Mouse (Mus musculus): ENCODE data around the gene Plekhh3.
"Not testable (repeated sequence)": the region's sequence is repeated elsewhere in the genome, so short reads cannot be mapped to it uniquely, and the experiment has no call there.

The Plekhh3 gene

DNA sequence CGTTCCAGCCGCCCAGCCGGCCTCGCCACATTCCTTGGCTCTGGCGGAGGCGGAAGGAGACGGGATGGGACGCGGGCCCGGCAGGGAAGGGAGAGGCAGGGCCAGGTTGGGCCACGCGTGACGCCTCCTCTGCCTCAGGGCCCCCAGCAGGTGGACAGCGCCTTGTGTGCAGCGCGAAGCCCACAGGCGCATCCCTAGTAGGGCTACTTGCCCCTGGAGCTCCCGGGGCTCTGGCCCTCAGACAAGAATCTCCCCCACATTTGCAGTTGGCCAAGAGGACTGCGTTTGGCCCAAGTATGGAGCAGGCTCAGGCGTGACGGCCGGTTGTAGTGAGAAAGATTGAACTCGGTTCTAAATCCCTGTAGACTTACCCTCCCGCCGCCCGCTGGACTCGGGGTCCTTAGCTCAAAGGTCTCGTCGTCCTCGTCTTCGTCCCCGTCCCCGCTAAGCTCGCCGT, 769 bp downstream of the Plekhh3 start, which contains the start of gene Cntnap1:
Gene Cntnap1, plus strand, starts transcription at position 170 of the 457 bp plus-strand sequence.
- peak; percentile 63 to 76 for DNase-seq

DNA sequence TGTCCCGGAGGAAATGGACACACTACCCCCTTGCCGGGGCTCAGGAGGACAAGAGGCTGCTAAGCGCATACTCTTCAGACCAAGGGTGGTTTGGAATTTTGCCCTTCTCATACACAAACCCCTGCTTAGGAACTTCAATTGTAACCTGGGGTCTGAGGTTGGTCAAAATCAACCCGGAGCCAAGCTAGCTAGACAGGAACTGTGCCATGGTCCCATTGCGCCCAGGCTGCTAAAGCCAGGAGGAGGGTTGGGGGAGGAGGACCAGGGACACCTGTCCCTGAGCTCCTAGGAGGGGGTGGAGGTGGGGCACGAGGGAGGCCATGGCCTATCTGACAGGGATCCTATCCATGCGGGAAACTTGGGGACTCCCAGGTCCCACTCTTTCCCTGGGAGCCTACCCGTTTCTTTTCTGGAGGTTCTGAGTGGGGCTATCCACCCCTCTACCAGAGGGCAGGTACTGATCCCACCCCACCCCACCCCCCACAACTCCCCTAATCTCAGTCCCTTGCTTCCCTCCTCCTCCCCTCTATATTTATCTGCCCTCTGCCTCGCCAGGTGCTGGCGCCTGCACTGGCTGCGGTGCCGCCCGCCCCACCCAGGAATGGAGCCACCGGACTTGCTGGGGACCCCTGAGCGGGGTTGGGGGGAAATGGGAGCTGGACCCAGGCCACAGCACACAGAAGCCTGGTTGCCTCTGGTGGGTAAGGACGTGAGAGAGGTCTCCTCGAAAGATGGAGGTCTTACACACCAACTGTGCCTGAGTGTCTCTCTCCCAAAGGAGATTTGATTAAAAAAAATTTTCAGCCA, 1.6 kb downstream of the Plekhh3 start:
- DNase-seq: no peak

DNA sequence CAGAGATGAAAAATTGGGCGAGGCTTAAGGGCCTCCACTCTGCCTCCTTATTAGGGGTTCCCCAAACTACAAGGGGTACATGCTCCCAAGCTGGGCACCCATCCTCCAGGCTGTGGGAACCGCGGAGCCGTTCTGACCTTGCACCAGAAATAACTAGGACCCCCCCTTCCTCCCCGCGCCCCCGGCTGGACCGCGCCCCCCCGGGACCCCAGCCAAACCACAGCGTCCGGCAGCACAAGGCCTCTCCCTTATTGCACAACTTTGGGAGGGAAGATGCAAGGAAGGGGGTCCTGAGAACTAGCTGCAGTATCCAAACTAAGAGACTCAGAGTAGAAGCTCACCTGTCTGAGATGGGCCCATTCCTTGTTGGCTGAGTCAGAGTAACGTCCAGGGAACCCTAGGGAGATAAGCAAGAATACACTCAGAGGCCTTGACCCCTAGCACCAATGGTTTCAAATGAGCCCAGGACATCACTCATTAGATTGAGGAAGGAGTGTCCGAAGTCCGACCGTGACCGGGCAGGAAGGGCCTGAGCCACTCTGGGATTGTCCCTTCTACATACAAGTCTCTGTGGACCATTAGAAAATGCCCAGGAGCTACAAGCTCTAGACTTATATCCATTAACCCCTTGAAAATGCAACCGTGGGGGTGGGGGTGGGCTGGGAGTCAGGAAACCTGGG, 2.7 kb downstream of the Plekhh3 start:
- DNase-seq: peak; percentile 60 to 77

GRCm38 (mm10) chr11:101167963-101168300, 3.2 kb downstream of the Plekhh3 start:
- no peak for DNase-seq

GRCm38 (mm10) chr11:101167211-101167962, 3.8 kb downstream of the Plekhh3 start:
- no peak for DNase-seq

- no peak for DNase-seq
These were observed 4.8 kb downstream of the Plekhh3 start for GRCm38 (mm10) chr11:101166357-101166756.

GRCm38 (mm10) chr11:101164677-101165580, 6.2 kb downstream of the Plekhh3 start:
- no peak for DNase-seq

GRCm38 (mm10) chr11:101164351-101164665, 6.8 kb downstream of the Plekhh3 start:
- no peak for DNase-seq

DNA sequence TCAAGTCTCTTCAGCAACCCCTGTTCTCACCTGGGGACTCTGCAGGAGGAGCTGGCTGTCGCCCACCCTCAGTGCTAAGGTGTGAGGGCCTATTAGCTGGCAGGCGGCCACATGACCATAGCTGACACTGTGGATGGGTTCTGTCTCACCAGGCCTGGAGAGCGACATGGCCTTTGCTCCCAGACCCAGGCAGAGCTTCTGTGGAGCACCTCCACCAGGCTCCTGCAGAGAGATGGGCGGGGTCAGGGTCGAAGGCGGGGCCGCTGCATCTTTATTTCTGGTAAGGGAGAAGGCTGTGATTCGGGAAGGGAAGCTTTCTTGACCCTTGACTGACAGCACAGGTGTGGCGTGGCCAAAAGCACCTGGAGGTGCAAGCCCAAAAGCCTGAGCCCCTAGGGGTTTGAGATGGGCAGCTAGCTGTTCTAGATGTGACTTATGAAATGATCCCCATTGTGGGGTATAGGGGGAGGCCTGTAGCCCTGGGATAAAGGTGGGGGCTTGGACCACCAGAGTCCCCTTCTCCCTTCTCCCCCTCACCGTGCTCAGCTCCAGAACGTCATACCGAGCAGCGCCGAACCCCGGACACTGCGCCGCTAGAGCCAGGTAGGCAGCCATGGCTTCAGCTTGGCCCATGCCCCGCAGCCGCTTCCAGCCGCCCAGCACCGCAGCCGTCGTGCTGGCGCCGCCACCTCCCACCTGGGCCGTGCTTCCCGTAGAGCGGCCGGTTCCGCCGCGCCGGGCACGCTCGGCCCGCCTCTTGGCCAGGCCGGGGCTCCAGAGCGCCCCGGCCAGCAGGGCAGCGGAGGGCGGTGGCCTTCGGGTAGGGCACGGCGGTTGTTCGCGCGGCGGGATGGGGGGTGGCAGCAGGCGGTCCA, 7.4 kb downstream of the Plekhh3 start:
- DNase-seq: peak; percentile 70 to 82

DNA sequence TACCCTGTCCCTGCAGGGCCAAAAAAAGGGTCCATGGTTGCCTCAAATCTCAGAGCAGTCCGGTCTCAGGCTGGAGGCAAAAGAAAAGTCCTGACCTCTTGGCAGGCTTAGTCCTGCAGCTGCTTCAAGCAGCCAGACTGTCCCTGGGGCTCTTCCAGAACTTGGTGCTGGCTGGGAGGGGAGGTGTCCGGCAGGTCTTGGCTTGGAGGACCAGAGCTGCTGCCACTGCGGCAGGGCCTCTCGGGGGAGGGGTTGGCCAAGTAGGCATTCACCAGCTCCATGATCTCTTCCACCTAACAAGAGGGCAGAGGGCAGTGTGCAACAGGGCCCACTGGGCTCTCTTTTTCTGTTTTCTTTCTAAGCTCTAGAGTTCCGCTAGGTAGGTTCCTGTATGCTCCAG, 8.4 kb downstream of the Plekhh3 start:
- peak; percentile 76 to 82 for DNase-seq

GRCm38 (mm10) chr11:101162301-101162700, 8.8 kb downstream of the Plekhh3 start:
- no peak for DNase-seq

- DNase-seq: no peak
These were observed 9.6 kb downstream of the Plekhh3 start for GRCm38 (mm10) chr11:101161551-101161950.

- not testable (repeated sequence) for DNase-seq
These were observed 10.1 kb downstream of the Plekhh3 start for GRCm38 (mm10) chr11:101160981-101161505.

- not testable (repeated sequence) for DNase-seq
These were observed 11.0 kb downstream of the Plekhh3 start for GRCm38 (mm10) chr11:101160151-101160550.

- DNase-seq: peak; percentile 53 to 72
These were observed 15.3 kb downstream of the Plekhh3 start, which contains the start of gene Tubg2 for GRCm38 (mm10) chr11:101155728-101156371. Tubg2 (plus strand) TSS chr11:101155907.

- DNase-seq: no peak
These were observed 16.0 kb downstream of the Plekhh3 start for GRCm38 (mm10) chr11:101155151-101155550.

DNA sequence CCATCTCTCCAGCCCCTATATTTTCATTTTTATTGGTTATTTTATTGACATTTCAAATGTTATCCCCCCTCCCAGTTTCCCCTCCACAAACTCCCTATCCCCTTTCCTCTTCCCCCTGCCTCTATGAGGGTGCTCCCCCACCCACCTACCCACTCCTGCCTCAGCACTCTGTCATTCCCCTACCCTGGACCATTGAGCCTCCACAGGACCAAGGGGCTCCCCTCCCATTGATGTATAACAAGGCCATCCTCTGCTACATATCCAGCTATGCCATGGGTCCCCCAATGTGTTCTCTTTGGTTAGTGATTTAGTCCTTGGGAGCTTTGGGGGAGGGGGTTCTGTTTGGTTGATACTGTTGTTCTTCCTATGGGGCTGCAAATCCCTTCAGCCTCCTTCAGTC, 16.5 kb downstream of the Plekhh3 start:
- no peak for DNase-seq

DNA sequence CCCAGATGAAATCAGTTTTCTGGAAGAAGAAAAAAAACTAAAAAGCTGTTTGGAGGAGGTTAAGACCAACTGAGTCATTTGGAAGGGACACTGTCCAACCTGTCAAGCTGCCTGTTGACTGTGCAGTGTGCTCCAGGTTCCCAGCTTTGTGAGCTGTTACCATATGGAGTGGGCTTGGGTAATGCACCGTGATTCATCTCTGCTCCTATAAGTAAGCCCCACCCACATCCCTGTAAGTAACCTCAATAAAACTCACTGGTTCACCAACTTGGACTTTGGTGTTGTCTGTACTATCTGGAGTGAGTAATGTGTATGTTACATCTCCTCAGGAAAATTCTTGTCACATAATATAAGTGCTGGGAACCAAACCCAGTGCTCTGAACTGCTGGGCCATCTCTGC, 18.3 kb downstream of the Plekhh3 start:
- no peak for DNase-seq

- no peak for DNase-seq
These were observed 20.1 kb downstream of the Plekhh3 start for GRCm38 (mm10) chr11:101151063-101151462.

Measured in kidney, postnatal 36 days (tissue).